Mouse (Mus musculus): ENCODE measurements around the gene Ccser1. TPM values are rescaled to one million over a fixed set of nuclear protein-coding genes. Genes with fewer than 3 reads are reported as not detected.

The Ccser1 gene
- 1 to 10 TPM; 4.9 to 5.6 TPM for total RNA-seq (2021)

- DNase-seq = peak; percentile 63
Measured at GRCm38 (mm10) chr6:61179949-61180755, at the start of gene Ccser1. Ccser1 (plus strand) TSS chr6:61180324.

GRCm38 (mm10) chr6:61136436-61136835 is 43.7 kb upstream of the Ccser1 start:
- DNase-seq = no peak

- DNase-seq = no peak
Measured at GRCm38 (mm10) chr6:61143031-61143430, 37.1 kb upstream of the Ccser1 start.

- DNase-seq = no peak
Measured at GRCm38 (mm10) chr6:61152924-61153323, 27.2 kb upstream of the Ccser1 start.

GRCm38 (mm10) chr6:61154654-61155053 is 25.5 kb upstream of the Ccser1 start:
- DNase-seq = no peak

GRCm38 (mm10) chr6:61155059-61155629 is 25.0 kb upstream of the Ccser1 start:
- DNase-seq = no peak

- DNase-seq = no peak
Measured at GRCm38 (mm10) chr6:61155718-61156117, 24.4 kb upstream of the Ccser1 start.

- DNase-seq = no peak
Measured at GRCm38 (mm10) chr6:61162117-61162516, 18.0 kb upstream of the Ccser1 start.

- no peak for DNase-seq
Measured at GRCm38 (mm10) chr6:61166891-61167290, 13.2 kb upstream of the Ccser1 start.

GRCm38 (mm10) chr6:61176126-61176525 is 4.0 kb upstream of the Ccser1 start:
- no peak for DNase-seq

GRCm38 (mm10) chr6:61177476-61177875 is 2.6 kb upstream of the Ccser1 start:
- no peak for DNase-seq

GRCm38 (mm10) chr6:61179641-61179948 is 529 bp upstream of the Ccser1 start:
- DNase-seq = no peak

GRCm38 (mm10) chr6:61180756-61181191 is 650 bp downstream of the Ccser1 start:
- peak; percentile 6 for DNase-seq

GRCm38 (mm10) chr6:61189029-61189428 is 8.9 kb downstream of the Ccser1 start:
- DNase-seq = no peak

- no peak for DNase-seq
Measured at GRCm38 (mm10) chr6:61191597-61192386, 11.7 kb downstream of the Ccser1 start.

GRCm38 (mm10) chr6:61203344-61203743 is 23.2 kb downstream of the Ccser1 start:
- DNase-seq = no peak

GRCm38 (mm10) chr6:61206042-61206441 is 25.9 kb downstream of the Ccser1 start:
- no peak for DNase-seq

GRCm38 (mm10) chr6:61206619-61207018 is 26.5 kb downstream of the Ccser1 start:
- DNase-seq = no peak

GRCm38 (mm10) chr6:61210061-61210737 is 30.1 kb downstream of the Ccser1 start:
- no peak for DNase-seq

- no peak for DNase-seq
Measured at GRCm38 (mm10) chr6:61215705-61216104, 35.6 kb downstream of the Ccser1 start.

- DNase-seq = no peak
Measured at GRCm38 (mm10) chr6:61216514-61216913, 36.4 kb downstream of the Ccser1 start.

GRCm38 (mm10) chr6:61217717-61218116 is 37.6 kb downstream of the Ccser1 start:
- DNase-seq = no peak

GRCm38 (mm10) chr6:61223563-61223962 is 43.4 kb downstream of the Ccser1 start:
- no peak for DNase-seq

Measured in heart, postnatal 4 days (tissue).